Mouse (Mus musculus): ENCODE data around the gene C530008M17Rik.

GRCm38 (mm10) chr5:76887011-76887410, 230.7 kb downstream of the C530008M17Rik start:
- TF ChIP-seq CTCF (IDR thresholded peaks at IDR 0.05; ENCODE audit: insufficient read depth, low read depth, low read length) (no peak), POLR2A (IDR thresholded peaks at IDR 0.05; ENCODE audit: insufficient read depth, low read depth, low read length) (no peak)

All from olfactory bulb, adult 2 months (tissue).